Mouse (Mus musculus) testis, adult 2 months (tissue): ENCODE results near the gene Nasp.
"Not testable (repeated sequence)": the region's sequence is repeated elsewhere in the genome, so short reads cannot be mapped to it uniquely, and the experiment has no call there.

Source experiments
- CTCF ChIP-seq: fragments of 200-500 bp; IDR thresholded peaks from 2 replicates; pipeline ENCODE4 v1.5.1; 2012; ENCODE audit warnings: low read depth, mild to moderate bottlenecking, inconsistent platforms, low read length, moderate library complexity; ENCODE audit not compliant: control insufficient read depth, insufficient read depth, insufficient replicate concordance
- POLR2A ChIP-seq: fragments of 200-500 bp; IDR thresholded peaks from 2 replicates; pipeline ENCODE4 v1.6.1; 2012; ENCODE audit warnings: low read depth, mild to moderate bottlenecking, inconsistent platforms, low read length, moderate library complexity; ENCODE audit not compliant: control insufficient read depth

DNA sequence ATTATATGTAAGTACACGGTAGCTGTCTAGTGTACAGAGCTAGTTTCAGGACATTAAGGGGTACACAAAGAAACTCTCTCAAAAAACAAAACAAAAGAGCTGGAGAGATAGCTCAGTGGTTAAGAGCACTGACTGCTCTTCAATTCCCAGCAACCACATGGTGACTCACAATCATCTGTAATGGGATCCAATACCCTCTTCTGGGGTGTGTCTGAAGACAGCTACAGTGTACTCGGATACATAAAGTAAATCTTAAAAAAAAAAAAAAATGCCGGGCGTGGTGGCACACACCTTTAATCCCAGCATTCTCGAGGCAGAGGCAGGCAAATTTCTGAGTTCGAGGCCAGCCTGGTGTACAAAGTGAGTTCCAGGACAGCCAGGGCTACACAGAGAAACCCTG is 32.2 kb upstream of the Nasp start:
- not testable (repeated sequence) for TF ChIP-seq CTCF, POLR2A
